Mouse (Mus musculus) kidney, adult 18-20 months (tissue): Measurements from ENCODE around the gene Rps21.
"Not testable (repeated sequence)": the region's sequence is repeated elsewhere in the genome, so short reads cannot be mapped to it uniquely, and the experiment has no call there.

Source experiments
- DNase-seq: peaks from one replicate; pipeline ENCODE4 v3.0.0; 2021

The Rps21 gene

GRCm38 (mm10) chr2:180230482-180230881 is 26.7 kb upstream of the Rps21 start:
- DNase-seq = no peak

GRCm38 (mm10) chr2:180233101-180233904 is 23.9 kb upstream of the Rps21 start:
- no peak for DNase-seq

DNA sequence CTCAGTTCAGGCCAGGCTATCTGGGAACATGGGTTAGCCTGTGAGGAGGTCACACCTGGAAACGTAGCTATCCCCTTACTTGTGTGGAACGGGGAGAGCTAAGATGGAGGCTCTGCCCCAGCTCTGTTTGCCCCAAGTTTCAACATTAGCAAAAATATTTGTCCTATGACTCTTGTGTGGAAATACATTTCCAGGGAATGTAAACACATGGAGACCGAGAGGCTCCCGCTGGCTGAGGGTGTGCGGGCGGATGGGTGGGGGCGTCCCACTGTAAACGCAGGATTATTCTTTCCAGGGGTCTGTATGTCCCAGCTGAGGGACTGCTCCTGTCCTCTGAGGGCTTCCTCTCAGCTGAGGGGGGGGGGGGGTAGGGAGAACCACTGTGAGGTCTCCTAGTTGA is 22.8 kb upstream of the Rps21 start:
- DNase-seq = no peak

- DNase-seq = peak; percentile 10
Observed at GRCm38 (mm10) chr2:180234980-180235379, 22.2 kb upstream of the Rps21 start.

DNA sequence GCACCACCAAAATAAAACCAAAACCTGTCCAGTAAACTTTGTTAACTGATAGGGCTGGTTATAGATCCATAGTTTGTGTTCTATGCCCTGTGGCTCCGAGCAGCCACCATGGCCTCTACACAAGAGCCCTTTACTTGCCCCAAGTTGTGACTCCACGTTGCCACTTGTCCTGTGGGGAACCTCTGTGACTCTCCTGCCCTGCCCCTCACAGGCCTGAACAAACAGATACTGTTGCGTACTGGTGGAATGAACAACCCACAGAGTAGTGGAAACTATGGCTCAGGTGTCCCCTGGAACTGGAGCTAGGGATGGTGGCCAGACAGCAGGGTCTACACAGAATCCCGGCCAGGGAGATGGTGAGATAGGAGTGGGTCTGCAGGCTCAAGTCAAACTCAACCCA is 21.4 kb upstream of the Rps21 start:
- no peak for DNase-seq

GRCm38 (mm10) chr2:180236500-180236899 is 20.7 kb upstream of the Rps21 start:
- DNase-seq = peak; percentile 9

DNA sequence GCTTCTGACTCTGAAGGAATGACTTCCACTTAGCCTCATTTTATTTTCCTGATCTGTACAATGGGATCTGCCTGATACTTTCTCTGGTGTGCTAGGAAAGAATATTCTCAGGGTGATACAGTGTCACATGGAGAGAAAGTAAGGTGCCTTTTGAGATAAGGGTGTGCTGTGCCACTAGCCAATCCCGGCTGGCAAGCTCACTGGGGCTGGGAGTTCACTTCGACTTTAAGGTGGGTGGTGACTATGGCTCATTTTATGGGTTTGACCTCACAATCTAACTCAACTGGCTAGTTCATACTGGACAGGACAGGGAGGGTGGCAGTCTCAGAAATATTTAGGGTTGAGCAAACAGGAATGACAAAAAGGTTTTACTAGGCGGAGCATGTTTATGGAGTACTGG is 20.2 kb upstream of the Rps21 start:
- no peak for DNase-seq

DNA sequence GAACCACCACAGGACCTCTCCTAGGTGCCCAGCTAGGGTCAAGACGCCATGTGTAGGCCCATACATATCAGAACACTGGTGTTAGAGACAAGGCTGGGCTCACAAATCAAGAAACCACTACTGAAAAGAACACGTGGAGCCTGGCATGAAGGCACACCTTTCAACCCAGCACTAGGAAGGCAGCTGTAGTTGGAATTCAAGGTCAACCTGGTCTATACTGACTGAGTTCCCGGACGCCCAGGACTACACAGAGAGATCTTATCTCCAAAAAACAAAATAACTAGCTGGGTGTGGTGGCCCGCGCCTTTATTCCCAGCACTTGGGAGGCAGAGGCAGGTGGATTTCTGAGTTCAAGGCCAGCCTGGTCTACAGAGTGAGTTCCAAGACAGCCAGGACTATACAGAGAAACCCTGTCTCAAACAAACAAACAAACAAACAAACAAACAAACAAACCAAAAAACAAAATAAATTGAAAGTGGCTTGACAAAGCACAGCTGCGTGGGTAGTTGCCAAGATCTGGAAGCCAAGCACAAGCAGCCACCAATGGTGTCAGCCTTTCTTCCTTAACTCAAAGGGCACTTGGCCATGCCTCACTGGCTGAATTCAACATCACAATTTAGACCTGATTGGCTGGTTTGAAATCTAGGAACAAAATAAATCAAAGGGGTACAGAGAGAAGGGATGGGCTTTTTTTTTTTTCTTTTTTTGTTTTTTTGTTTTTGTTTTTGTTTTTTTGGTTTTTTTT is 19.4 kb upstream of the Rps21 start:
- DNase-seq = peak; percentile 8

GRCm38 (mm10) chr2:180238591-180238990 is 18.6 kb upstream of the Rps21 start:
- DNase-seq = no peak

GRCm38 (mm10) chr2:180243108-180243507 is 14.1 kb upstream of the Rps21 start:
- DNase-seq = no peak

DNA sequence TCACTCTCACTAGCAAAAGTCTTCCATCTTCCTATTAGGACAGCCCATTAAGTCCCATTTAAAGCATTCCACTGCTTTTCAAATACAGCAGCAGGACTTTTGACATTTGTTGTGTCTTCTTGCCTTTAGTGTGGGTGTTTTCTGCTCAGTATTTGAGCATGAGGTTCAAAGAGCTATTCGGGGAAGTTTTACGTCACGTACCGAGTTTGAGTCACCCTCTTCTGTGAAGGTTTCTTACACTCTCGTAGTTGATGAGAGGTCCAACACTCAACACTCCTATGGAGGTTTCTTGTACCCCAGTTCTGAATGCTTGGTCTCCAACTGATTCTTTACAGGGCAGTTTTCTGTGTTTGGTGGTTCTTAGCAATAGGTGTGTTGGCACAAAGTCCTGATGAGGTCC is 9.3 kb upstream of the Rps21 start:
- no peak for DNase-seq

GRCm38 (mm10) chr2:180248947-180249660 is 8.1 kb upstream of the Rps21 start:
- DNase-seq = peak; percentile 42

GRCm38 (mm10) chr2:180250930-180251611 is 6.1 kb upstream of the Rps21 start:
- peak; percentile 81 for DNase-seq

GRCm38 (mm10) chr2:180251838-180252237 is 5.3 kb upstream of the Rps21 start:
- DNase-seq = no peak

DNA sequence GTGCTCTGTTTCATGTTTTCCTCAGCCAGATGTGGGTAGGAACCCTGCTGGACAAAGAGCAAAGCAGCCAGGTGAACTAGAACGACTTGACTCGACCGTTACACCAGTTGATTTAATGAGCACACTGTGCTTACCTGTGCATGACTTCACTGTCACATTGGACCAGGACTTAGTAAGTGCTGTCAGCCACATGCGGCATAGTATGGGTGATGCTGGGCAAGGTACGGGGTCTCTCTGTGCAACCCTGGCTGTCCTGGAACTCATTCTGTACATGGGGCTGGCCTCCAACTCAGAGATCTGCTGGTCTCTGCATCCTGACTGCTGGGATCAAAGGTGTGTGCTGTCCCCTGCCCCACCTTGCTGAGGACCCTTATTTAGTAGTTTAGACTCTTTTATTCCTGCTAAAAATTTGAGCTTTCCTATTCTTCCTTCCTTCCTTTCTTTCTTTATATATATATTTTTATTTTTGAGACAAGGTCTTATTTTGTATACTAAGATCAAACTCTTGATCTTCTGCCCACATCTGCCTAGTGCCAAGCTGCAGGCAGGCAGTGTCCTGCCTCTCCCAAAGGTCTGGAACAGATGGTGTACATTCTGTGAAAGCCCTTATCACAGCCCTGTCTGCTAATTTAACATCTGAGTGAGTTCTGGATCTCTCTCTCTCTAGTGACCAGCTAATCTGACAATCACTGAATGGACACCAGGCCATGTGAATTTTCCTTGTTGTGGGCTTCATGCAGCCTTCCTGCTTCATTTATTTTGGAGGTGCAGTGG is 2.6 kb upstream of the Rps21 start:
- no peak for DNase-seq

DNA sequence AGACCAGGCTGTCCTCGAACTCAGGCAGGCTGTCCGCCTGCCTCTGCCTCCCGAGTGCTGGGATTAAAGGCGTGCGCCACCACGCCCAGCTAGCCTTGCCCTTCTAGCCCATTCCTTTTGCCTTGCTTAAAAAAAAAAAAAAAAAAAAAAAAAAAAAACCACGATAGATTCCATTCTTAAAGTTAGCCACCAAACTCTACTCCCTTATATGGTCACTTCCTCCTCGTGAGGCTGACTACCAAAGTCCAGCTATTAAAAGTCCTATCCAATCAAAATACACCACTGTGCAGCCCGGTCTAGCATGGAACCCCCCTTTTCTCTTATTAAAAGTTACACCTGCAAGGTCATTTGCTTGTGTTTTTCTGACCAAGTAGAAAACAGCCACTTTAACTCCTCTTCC is 1.5 kb upstream of the Rps21 start:
- no peak for DNase-seq

DNA sequence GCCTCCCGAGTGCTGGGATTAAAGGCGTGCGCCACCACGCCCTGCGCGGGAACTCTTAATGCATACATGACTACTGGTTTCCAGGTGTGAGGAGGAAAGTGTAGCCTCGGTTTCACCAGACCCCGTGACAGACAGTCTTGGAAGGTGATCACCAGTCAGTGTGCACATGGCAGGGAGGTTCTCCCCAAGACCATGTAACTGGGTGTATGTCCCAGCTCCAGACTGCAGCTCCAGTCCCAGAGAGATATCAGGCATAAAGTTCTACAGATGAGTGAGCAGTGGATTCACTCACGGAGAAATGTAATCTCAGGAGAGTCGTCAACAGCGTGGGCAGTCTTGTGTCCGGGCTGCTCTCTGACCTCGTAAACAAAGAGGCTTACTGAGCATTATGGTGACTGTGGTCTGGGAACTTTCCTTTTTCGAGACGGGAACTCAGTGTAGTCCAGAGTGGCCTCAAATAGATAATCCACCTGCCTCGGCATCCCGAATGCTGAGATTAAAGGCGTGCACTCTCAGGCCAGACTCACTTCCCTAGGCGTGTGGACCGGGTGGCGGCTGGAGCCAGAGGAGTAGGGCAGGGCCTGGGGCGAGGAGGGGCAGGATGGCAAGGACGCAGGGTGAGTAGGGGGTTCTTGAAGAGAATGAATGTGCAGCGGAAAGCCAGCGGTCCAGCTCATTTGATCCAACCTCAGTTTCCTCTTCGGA is 729 bp upstream of the Rps21 start:
- no peak for DNase-seq

- DNase-seq = no peak
Observed at GRCm38 (mm10) chr2:180257963-180258865, 1.0 kb downstream of the Rps21 start.

- not testable (repeated sequence) for DNase-seq
Observed at GRCm38 (mm10) chr2:180258951-180259484, 1.8 kb downstream of the Rps21 start.
